Mouse (Mus musculus): ENCODE data around the gene Zfp950. TPM values are rescaled to one million over a fixed set of nuclear protein-coding genes. Genes with fewer than 3 reads are reported as not detected.

Zfp950 gene
- polyA plus RNA-seq, 1 experiment, result 29.8 TPM

- Histone ChIP-seq H3K27ac (ENCODE audit: insufficient read depth, low read length) (peak overlapping the region; percentile 56; the same call in 1 of the 2 replicates), H3K27me3 (ENCODE audit: control insufficient read depth, insufficient read depth, low read length) (no peaks in the 10 kb centered on the region), H3K4me1 (ENCODE audit: control insufficient read depth, insufficient read depth, low read length) (peaks cover 23% of the 10 kb centered on the region; the same call in 1 of the 2 replicates), H3K4me3 (replicated peaks; ENCODE audit: insufficient read depth, low read depth, low read length) (no peak overlapping the region)
- 75% methylated on average over 3 of the region's 3 CpGs for WGBS
- DNase-seq, result peak in 1 of 2 experiments; percentile 29
- TF ChIP-seq CTCF (IDR thresholded peaks at IDR 0.05; ENCODE audit: borderline replicate concordance, insufficient read depth, low read depth, low read length), result no peak
- TF ChIP-seq POLR2A (IDR thresholded peaks at IDR 0.05; ENCODE audit: borderline replicate concordance, insufficient read depth, low read length), result no peak
These were observed 118.6 kb downstream of the Zfp950 start for GRCm38 (mm10) chr19:61021939-61022566.

- peak overlapping the region; percentile 56; the same call in 1 of the 2 replicates for H3K27ac ChIP-seq (ENCODE audit: insufficient read depth, low read length)
- DNase-seq, result peak in 1 of 2 experiments; percentile 59
- peaks cover 23% of the 10 kb centered on the region; the same call in 1 of the 2 replicates for H3K4me1 ChIP-seq (ENCODE audit: control insufficient read depth, insufficient read depth, low read length)
- H3K4me3 ChIP-seq (replicated peaks; ENCODE audit: insufficient read depth, low read depth, low read length), result no peak overlapping the region
- TF ChIP-seq POLR2A (IDR thresholded peaks at IDR 0.05; ENCODE audit: borderline replicate concordance, insufficient read depth, low read length), result no peak
- TF ChIP-seq CTCF (IDR thresholded peaks at IDR 0.05; ENCODE audit: borderline replicate concordance, insufficient read depth, low read depth, low read length), result no peak
- whole genome bisulfite sequencing, result 6% methylated on average over 2 of the region's 2 CpGs
- no peaks in the 10 kb centered on the region for H3K27me3 ChIP-seq (ENCODE audit: control insufficient read depth, insufficient read depth, low read length)
These were observed 119.1 kb downstream of the Zfp950 start for GRCm38 (mm10) chr19:61021502-61021901.

- Histone ChIP-seq H3K27ac (ENCODE audit: insufficient read depth, low read length) (no peak overlapping the region), H3K27me3 (ENCODE audit: control insufficient read depth, insufficient read depth, low read length) (no peaks in the 10 kb centered on the region), H3K4me3 (replicated peaks; ENCODE audit: insufficient read depth, low read depth, low read length) (no peak overlapping the region), H3K4me1 (ENCODE audit: control insufficient read depth, insufficient read depth, low read length) (peaks cover 18% of the 10 kb centered on the region; the same call in 1 of the 2 replicates)
- TF ChIP-seq CTCF (IDR thresholded peaks at IDR 0.05; ENCODE audit: borderline replicate concordance, insufficient read depth, low read depth, low read length), result no peak
- no peak for TF ChIP-seq POLR2A (IDR thresholded peaks at IDR 0.05; ENCODE audit: borderline replicate concordance, insufficient read depth, low read length)
- DNase-seq, result no peak
- 95% methylated on average over 1 of the region's 1 CpGs for WGBS
These were observed 123.0 kb downstream of the Zfp950 start for GRCm38 (mm10) chr19:61017477-61018266.

GRCm38 (mm10) chr19:61009266-61009665 is 131.4 kb downstream of the Zfp950 start:
- Histone ChIP-seq H3K4me1 (ENCODE audit: control insufficient read depth, insufficient read depth, low read length) (no peaks in the 10 kb centered on the region), H3K27ac (ENCODE audit: insufficient read depth, low read length) (no peak overlapping the region), H3K27me3 (ENCODE audit: control insufficient read depth, insufficient read depth, low read length) (no peaks in the 10 kb centered on the region), H3K4me3 (replicated peaks; ENCODE audit: insufficient read depth, low read depth, low read length) (no peak overlapping the region)
- TF ChIP-seq POLR2A (IDR thresholded peaks at IDR 0.05; ENCODE audit: borderline replicate concordance, insufficient read depth, low read length) (no peak), CTCF (IDR thresholded peaks at IDR 0.05; ENCODE audit: borderline replicate concordance, insufficient read depth, low read depth, low read length) (no peak)
- WGBS, result 31% methylated on average over 2 of the region's 2 CpGs
- DNase-seq, result no peak

Other genes with a start within 250 kb of the Zfp950 start
- gene Gm7102, start 35.5 kb upstream of the Zfp950 start, polyA plus RNA-seq (2012; rRNA removed), result 0.07 TPM in 1 of 2 replicates, not detected in the other
- not detected in 2 replicates for gene Gm6020, start 43.0 kb upstream of the Zfp950 start, polyA plus RNA-seq (2012; rRNA removed)
- gene Csf2ra, start 87.6 kb upstream of the Zfp950 start, polyA plus RNA-seq (2012; rRNA removed), result 94.3 and 103 TPM in 2 replicates
- gene Gm21060, start 156.2 kb upstream of the Zfp950 start, polyA plus RNA-seq (2012; rRNA removed), result not detected in 2 replicates